Mouse (Mus musculus): ENCODE measurements around the gene Man1c1. TPM values are rescaled to one million over a fixed set of nuclear protein-coding genes. Genes with fewer than 3 reads are reported as not detected.

The Man1c1 gene
- polyA plus RNA-seq, 1 experiment from 2014 or later: 1.2 TPM

DNA sequence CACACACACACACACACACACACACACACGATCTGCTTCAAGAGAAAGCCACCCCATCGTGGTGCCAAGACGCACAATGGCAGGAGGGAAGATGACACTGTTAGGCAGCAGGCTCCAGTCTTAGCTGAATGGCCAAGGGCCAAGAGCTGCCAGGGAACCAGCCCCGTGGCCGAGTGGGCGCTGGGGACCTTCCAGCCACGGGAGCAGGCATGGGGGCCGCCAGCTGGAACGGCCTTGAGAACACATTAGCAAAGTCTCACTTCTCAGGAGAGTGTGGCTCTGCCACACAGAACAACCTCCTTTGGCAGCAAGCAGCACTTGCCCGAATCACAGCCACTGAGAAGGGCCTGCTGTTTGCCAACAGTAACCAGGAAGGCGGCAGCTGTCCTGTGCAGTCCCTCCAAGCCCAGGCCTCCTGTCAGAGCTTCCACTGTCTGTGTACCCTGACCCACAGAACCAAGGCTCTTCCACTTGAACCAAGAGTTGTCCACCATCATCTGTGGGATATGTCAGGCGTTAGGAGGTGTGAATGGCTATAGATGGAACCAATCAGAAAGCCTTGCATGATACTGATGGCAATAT lies 30.1 kb downstream of the Man1c1 start:
- Histone ChIP-seq H3K9ac (no peak overlapping the region), H3K4me1 (replicated peaks) (peaks cover 18% of the 10 kb centered on the region; the same call in 1 of the 2 replicates), H3K4me2 (no peak overlapping the region), H3K4me3 (replicated peaks) (no peak overlapping the region), H3K36me3 (no peaks in the 10 kb centered on the region), H3K27ac (no peak overlapping the region), H3K27me3 (no peaks in the 10 kb centered on the region; the same call in 1 of the 2 replicates), H3K9me3 (replicated peaks) (no peaks in the 10 kb centered on the region)
- DNase-seq (no peak), ATAC-seq (ENCODE audit: low read depth) (no peak)
- WGBS (ENCODE audit: insufficient replicate concordance): 72% methylated on average over 12 of the region's 12 CpGs

GRCm38 (mm10) chr4:134673151-134673550 lies 30.9 kb downstream of the Man1c1 start:
- no peaks in the 10 kb centered on the region for H3K36me3 ChIP-seq
- H3K9ac ChIP-seq: no peak overlapping the region
- ATAC-seq (ENCODE audit: low read depth): no peak
- H3K27me3 ChIP-seq: no peaks in the 10 kb centered on the region; the same call in 1 of the 2 replicates
- H3K9me3 ChIP-seq (replicated peaks): no peaks in the 10 kb centered on the region
- H3K27ac ChIP-seq: no peak overlapping the region
- no peak for DNase-seq
- H3K4me1 ChIP-seq (replicated peaks): peaks cover 14% of the 10 kb centered on the region; the same call in 1 of the 2 replicates
- WGBS (ENCODE audit: insufficient replicate concordance): 78% methylated on average over 8 of the region's 8 CpGs
- H3K4me2 ChIP-seq: no peak overlapping the region
- H3K4me3 ChIP-seq (replicated peaks): no peak overlapping the region

- Histone ChIP-seq H3K27me3 (no peaks in the 10 kb centered on the region; the same call in 1 of the 2 replicates), H3K4me3 (replicated peaks) (no peak overlapping the region), H3K36me3 (no peaks in the 10 kb centered on the region), H3K27ac (no peak overlapping the region), H3K9me3 (replicated peaks) (no peaks in the 10 kb centered on the region), H3K4me2 (no peak overlapping the region), H3K9ac (no peak overlapping the region), H3K4me1 (replicated peaks) (peaks cover 8% of the 10 kb centered on the region; the same call in 1 of the 2 replicates)
- no peak for ATAC-seq (ENCODE audit: low read depth)
- DNase-seq: no peak
- WGBS (ENCODE audit: insufficient replicate concordance): 59% methylated on average over 8 of the region's 8 CpGs
Observed at GRCm38 (mm10) chr4:134672326-134672725, 31.8 kb downstream of the Man1c1 start.

DNA sequence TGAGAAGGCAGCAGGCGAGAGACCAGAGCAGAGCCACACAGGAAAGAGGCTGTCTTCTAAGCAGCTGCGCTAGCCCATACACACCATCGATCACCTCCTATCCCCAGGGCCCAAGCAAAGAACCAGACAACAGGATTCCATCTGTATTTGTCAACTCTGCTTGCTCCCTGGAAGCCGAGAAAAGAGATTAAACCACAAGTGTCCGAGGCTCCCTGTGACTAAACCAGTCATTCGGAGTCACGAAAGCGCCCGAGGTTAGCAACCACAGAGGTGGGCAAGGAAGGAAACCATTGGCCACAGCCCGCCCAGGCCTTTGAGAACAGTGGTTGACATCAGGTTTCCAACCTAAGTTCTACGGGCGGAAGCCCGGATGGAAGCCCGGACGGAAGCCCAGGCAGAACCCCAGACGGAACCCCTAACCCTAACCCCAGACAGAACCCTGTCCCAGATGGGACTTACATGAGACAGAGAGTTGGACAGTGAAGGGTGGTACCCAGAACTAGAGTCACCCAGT lies 32.4 kb downstream of the Man1c1 start:
- Histone ChIP-seq H3K9ac (no peak overlapping the region), H3K4me3 (replicated peaks) (no peak overlapping the region), H3K4me2 (no peak overlapping the region), H3K9me3 (replicated peaks) (no peaks in the 10 kb centered on the region), H3K27me3 (no peaks in the 10 kb centered on the region; the same call in 1 of the 2 replicates), H3K4me1 (replicated peaks) (peaks cover 2% of the 10 kb centered on the region; the same call in 1 of the 2 replicates), H3K27ac (no peak overlapping the region), H3K36me3 (no peaks in the 10 kb centered on the region)
- DNase-seq (no peak), ATAC-seq (ENCODE audit: low read depth) (no peak)
- 44% methylated on average over 16 of the region's 16 CpGs for WGBS (ENCODE audit: insufficient replicate concordance)

DNA sequence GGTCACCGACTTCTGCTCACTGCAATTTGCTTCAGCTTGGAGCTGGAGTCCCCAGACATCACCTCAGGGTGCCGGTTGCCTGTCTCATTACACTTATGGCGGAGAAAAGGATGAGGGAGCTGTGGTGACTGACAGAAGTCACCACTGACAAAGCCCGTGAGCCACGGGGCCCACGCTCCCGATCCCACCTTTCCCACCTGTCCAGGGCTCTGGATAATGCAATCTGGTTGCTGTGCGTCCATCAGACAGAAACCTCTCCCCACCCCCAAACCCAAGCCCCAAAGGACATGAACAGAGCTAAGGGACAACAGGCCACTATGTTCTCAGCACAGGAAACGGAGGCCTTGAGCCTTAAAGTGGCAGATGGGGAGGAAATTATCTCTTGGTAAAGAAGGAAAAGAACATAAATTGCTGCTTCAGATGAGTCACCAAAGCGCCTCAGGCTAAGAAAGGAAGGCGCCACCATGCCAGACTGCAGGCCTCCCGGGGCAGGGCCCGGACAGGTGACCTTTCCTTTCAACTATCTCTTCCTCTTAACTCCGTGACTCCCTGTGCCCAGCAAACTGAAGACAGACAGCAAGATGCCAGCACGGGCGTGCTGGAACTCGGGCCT lies 34.2 kb downstream of the Man1c1 start:
- Histone ChIP-seq H3K9me3 (replicated peaks) (no peaks in the 10 kb centered on the region), H3K27ac (no peak overlapping the region), H3K4me2 (no peak overlapping the region), H3K4me3 (replicated peaks) (no peak overlapping the region), H3K27me3 (no peaks in the 10 kb centered on the region; the same call in 1 of the 2 replicates), H3K36me3 (no peaks in the 10 kb centered on the region), H3K9ac (no peak overlapping the region), H3K4me1 (replicated peaks) (peaks cover 7% of the 10 kb centered on the region; the same call in 1 of the 2 replicates)
- no peak for DNase-seq
- WGBS (ENCODE audit: insufficient replicate concordance): 59% methylated on average over 17 of the region's 17 CpGs
- ATAC-seq (ENCODE audit: low read depth): no peak

DNA sequence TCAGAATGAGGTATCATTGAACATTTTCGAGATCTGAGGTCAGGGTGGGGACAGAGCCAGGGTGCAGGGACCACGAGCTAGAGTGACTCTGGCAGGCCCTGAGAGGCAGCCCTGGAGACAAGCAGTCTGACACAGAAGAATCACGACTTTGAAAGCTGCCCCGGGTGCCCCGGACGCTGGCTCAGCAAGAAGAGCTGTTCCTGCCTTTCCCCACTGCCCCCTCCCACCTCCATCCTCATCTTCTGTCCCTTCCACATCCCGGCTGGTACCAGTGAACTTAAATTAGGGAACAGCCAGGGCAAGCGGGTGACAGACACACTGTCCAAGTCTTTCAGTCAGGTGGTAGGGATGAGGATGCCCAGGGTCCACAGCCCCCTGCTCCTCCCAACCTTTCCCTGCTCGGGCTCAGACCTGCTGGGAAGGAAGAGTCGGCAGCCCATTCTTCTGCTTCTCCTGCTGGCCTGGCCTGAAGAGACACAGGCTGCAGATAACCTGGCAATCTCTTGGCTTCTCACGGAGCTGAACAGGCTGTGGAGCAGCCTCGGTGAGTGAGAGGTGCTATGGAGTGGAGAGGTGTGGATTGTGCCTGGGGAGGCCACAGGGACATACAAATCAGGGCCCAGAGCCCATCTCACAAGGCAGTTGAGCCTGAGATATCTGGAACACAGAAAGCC lies 35.6 kb downstream of the Man1c1 start:
- H3K4me2 ChIP-seq: no peak overlapping the region
- WGBS (ENCODE audit: insufficient replicate concordance): 72% methylated on average over 12 of the region's 12 CpGs
- H3K4me3 ChIP-seq (replicated peaks): no peak overlapping the region
- H3K4me1 ChIP-seq (replicated peaks): peaks cover 7% of the 10 kb centered on the region
- no peak for ATAC-seq (ENCODE audit: low read depth)
- no peak for DNase-seq
- H3K27me3 ChIP-seq: no peaks in the 10 kb centered on the region; the same call in 1 of the 2 replicates
- H3K9ac ChIP-seq: no peak overlapping the region
- H3K36me3 ChIP-seq: no peaks in the 10 kb centered on the region
- H3K9me3 ChIP-seq (replicated peaks): no peaks in the 10 kb centered on the region
- no peak overlapping the region for H3K27ac ChIP-seq

- H3K4me1 ChIP-seq (replicated peaks): peaks cover 22% of the 10 kb centered on the region
- H3K27ac ChIP-seq: no peak overlapping the region
- no peak overlapping the region for H3K4me2 ChIP-seq
- H3K4me3 ChIP-seq (replicated peaks): no peak overlapping the region
- no peaks in the 10 kb centered on the region for H3K36me3 ChIP-seq
- no peaks in the 10 kb centered on the region for H3K27me3 ChIP-seq
- no peaks in the 10 kb centered on the region for H3K9me3 ChIP-seq (replicated peaks)
- WGBS (ENCODE audit: insufficient replicate concordance): 84% methylated on average over 19 of the region's 19 CpGs
- no peak for ATAC-seq (ENCODE audit: low read depth)
- no peak for DNase-seq
- no peak overlapping the region for H3K9ac ChIP-seq
Observed at GRCm38 (mm10) chr4:134666391-134666790, 37.7 kb downstream of the Man1c1 start.

- Histone ChIP-seq H3K4me2 (no peak overlapping the region), H3K9me3 (replicated peaks) (no peaks in the 10 kb centered on the region), H3K4me3 (replicated peaks) (no peak overlapping the region), H3K36me3 (no peaks in the 10 kb centered on the region), H3K27ac (no peak overlapping the region), H3K27me3 (0 out of 2 replicates have a peak, but pooled peaks cover 4% of the 10 kb centered on the region), H3K9ac (no peak overlapping the region), H3K4me1 (replicated peaks) (peaks cover 22% of the 10 kb centered on the region)
- ATAC-seq (ENCODE audit: low read depth): peak; percentile 48; the same call in 1 of the 2 replicates
- peak; percentile 17 for DNase-seq
- WGBS (ENCODE audit: insufficient replicate concordance): 31% methylated on average over 10 of the region's 10 CpGs
Observed at GRCm38 (mm10) chr4:134663052-134663451, 41.0 kb downstream of the Man1c1 start.

GRCm38 (mm10) chr4:134660630-134661183 lies 43.4 kb downstream of the Man1c1 start:
- no peak overlapping the region for H3K27ac ChIP-seq
- peaks cover 19% of the 10 kb centered on the region for H3K4me1 ChIP-seq (replicated peaks)
- ATAC-seq (ENCODE audit: low read depth): no peak

DNA sequence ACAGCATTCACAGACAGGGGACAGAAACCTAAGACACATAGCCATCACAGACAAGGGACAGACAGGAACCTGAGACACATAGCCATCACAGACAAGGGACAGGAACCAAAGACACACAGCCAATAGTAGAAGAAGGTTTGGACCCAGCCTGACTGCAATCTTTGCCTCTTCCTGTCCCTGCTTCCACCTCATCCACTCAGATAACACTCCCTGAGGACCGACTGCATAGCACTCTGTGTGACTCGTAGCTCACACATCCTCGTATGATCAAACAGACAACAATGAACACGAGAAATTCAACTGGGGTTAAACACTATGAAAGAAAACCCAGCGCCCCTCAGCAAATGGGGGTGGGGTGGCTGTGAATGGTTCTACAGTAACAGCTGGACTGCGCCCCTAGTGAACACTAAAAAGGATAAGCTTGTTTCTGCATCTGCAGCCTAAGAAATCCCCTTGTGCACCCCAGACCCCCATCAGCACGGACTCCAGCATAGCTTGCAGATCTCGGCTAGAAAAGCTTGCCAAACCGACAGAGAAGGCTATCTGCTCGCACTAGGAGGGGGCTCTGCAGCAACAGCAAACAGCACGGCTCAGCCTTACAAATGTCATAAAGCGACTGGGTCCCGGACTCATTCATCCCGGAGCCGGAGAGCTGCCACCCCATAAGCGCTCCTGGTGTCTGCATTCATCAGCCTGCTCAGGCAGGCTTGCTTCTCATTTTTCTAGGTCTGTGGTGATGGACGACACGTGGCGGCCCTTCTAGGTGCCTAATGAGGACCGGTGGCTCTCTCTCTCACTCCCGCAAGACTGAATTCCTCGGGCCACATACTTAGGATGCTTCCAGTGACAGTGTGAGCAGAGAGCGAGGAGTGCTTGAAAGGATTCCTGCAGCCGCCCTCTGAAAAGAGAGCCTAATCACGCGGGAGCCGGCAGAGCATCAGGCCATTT lies 44.5 kb downstream of the Man1c1 start:
- no peak overlapping the region for H3K4me3 ChIP-seq (replicated peaks)
- H3K27me3 ChIP-seq: 0 out of 2 replicates have a peak, but pooled peaks cover 4% of the 10 kb centered on the region
- ATAC-seq (ENCODE audit: low read depth) (no peak), DNase-seq (no peak)
- H3K4me2 ChIP-seq: no peak overlapping the region
- H3K27ac ChIP-seq: no peak overlapping the region
- no peaks in the 10 kb centered on the region for H3K9me3 ChIP-seq (replicated peaks)
- peaks cover 15% of the 10 kb centered on the region for H3K4me1 ChIP-seq (replicated peaks)
- H3K9ac ChIP-seq: no peak overlapping the region
- H3K36me3 ChIP-seq: no peaks in the 10 kb centered on the region
- WGBS (ENCODE audit: insufficient replicate concordance): 59% methylated on average over 27 of the region's 27 CpGs

More at GRCm38 (mm10) chr4:134660630-134661183, 43.4 kb downstream of the Man1c1 start:
- H3K9ac ChIP-seq: no peak overlapping the region
- H3K4me3 ChIP-seq (replicated peaks): no peak overlapping the region
- H3K9me3 ChIP-seq (replicated peaks): no peaks in the 10 kb centered on the region
- H3K27me3 ChIP-seq: 0 out of 2 replicates have a peak, but pooled peaks cover 4% of the 10 kb centered on the region
- H3K36me3 ChIP-seq: no peaks in the 10 kb centered on the region
- no peak for DNase-seq
- 68% methylated on average over 18 of the region's 18 CpGs for WGBS (ENCODE audit: insufficient replicate concordance)
- H3K4me2 ChIP-seq: no peak overlapping the region

Measured in liver, embryonic 13.5 days (tissue).